Mouse (Mus musculus): ENCODE measurements around the gene Gjb3. TPM values are rescaled to one million over a fixed set of nuclear protein-coding genes. Genes with fewer than 3 reads are reported as not detected.

Gene Gjb3
- polyA plus RNA-seq, 1 experiment: 4.3 TPM

- Histone ChIP-seq H3K4me1 (ENCODE audit: control insufficient read depth, insufficient read depth, low read length) (no peaks in the 10 kb centered on the region), H3K27ac (ENCODE audit: control insufficient read depth, insufficient read depth, low read depth, low read length, poor library complexity) (no peak overlapping the region), H3K4me3 (replicated peaks; ENCODE audit: control insufficient read depth, low read depth, low read length) (no peak overlapping the region)
- 65% methylated on average over 4 of the region's 4 CpGs for WGBS
- TF ChIP-seq CTCF (IDR thresholded peaks at IDR 0.05; ENCODE audit: control insufficient read depth, insufficient read depth, low read length): no peak
- no peak for TF ChIP-seq POLR2A (IDR thresholded peaks at IDR 0.05; ENCODE audit: borderline replicate concordance, control insufficient read depth, low read depth, low read length)
Observed at GRCm38 (mm10) chr4:127365834-127366233, 35.2 kb upstream of the Gjb3 start.

DNA sequence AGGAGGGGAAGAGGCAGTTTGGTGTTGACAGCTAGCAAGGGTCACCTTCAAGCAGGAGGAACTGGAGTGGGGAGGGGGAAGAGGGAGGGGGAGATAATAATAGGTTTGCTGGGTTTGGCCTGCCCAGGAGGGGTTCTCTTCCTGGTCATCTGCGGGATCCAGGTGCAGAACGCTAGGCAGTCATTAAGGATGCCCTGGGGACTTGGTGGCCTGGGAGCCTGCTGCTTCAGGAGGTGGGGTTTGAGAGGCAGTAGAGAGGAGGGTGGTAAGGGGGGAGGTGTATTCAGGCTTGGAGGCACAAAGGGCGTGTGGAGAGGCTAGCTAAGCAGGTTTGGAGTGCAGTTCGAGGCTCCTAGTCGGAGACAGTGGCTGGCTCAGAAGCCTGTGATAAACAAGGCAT, 34.8 kb upstream of the Gjb3 start:
- Histone ChIP-seq H3K4me1 (ENCODE audit: control insufficient read depth, insufficient read depth, low read length) (no peaks in the 10 kb centered on the region), H3K27ac (ENCODE audit: control insufficient read depth, insufficient read depth, low read depth, low read length, poor library complexity) (no peak overlapping the region), H3K4me3 (replicated peaks; ENCODE audit: control insufficient read depth, low read depth, low read length) (no peak overlapping the region)
- TF ChIP-seq POLR2A (IDR thresholded peaks at IDR 0.05; ENCODE audit: borderline replicate concordance, control insufficient read depth, low read depth, low read length): no peak
- no peak for TF ChIP-seq CTCF (IDR thresholded peaks at IDR 0.05; ENCODE audit: control insufficient read depth, insufficient read depth, low read length)
- 58% methylated on average over 5 of the region's 5 CpGs for WGBS

DNA sequence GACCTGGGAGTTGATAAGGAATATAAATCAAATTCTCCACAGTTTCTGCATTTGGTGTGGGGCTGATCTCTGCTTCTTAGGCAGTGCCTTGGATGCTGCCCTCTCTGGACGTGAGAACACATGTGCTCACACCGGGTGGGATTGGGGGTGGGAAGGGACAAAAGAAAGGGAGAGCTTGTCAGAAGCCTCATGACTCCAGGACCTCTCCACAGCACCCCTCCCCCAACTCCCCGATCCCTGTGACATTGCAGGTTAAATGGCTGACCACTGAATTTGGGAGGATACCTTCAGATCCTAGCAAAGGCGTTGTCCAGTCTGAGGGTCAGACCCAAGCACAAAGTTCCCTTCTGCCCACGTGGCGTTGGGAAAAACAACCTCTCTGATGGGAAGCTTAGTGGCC, 33.8 kb upstream of the Gjb3 start:
- TF ChIP-seq POLR2A (IDR thresholded peaks at IDR 0.05; ENCODE audit: borderline replicate concordance, control insufficient read depth, low read depth, low read length) (no peak), CTCF (IDR thresholded peaks at IDR 0.05; ENCODE audit: control insufficient read depth, insufficient read depth, low read length) (no peak)
- 80% methylated on average over 6 of the region's 6 CpGs for WGBS
- no peaks in the 10 kb centered on the region for H3K4me1 ChIP-seq (ENCODE audit: control insufficient read depth, insufficient read depth, low read length)
- H3K4me3 ChIP-seq (replicated peaks; ENCODE audit: control insufficient read depth, low read depth, low read length): no peak overlapping the region
- no peak overlapping the region for H3K27ac ChIP-seq (ENCODE audit: control insufficient read depth, insufficient read depth, low read depth, low read length, poor library complexity)

- H3K4me1 ChIP-seq (ENCODE audit: control insufficient read depth, insufficient read depth, low read length): no peaks in the 10 kb centered on the region
- WGBS: 50% methylated on average over 4 of the region's 4 CpGs
- H3K27ac ChIP-seq (ENCODE audit: control insufficient read depth, insufficient read depth, low read depth, low read length, poor library complexity): no peak overlapping the region
- TF ChIP-seq POLR2A (IDR thresholded peaks at IDR 0.05; ENCODE audit: borderline replicate concordance, control insufficient read depth, low read depth, low read length) (no peak), CTCF (IDR thresholded peaks at IDR 0.05; ENCODE audit: control insufficient read depth, insufficient read depth, low read length) (peak; percentile 49)
- H3K4me3 ChIP-seq (replicated peaks; ENCODE audit: control insufficient read depth, low read depth, low read length): no peak overlapping the region
Observed at GRCm38 (mm10) chr4:127363331-127363730, 32.7 kb upstream of the Gjb3 start.

- Histone ChIP-seq H3K4me1 (ENCODE audit: control insufficient read depth, insufficient read depth, low read length) (no peaks in the 10 kb centered on the region), H3K27ac (ENCODE audit: control insufficient read depth, insufficient read depth, low read depth, low read length, poor library complexity) (no peak overlapping the region), H3K4me3 (replicated peaks; ENCODE audit: control insufficient read depth, low read depth, low read length) (no peak overlapping the region)
- no peak for TF ChIP-seq POLR2A (IDR thresholded peaks at IDR 0.05; ENCODE audit: borderline replicate concordance, control insufficient read depth, low read depth, low read length)
- no peak for TF ChIP-seq CTCF (IDR thresholded peaks at IDR 0.05; ENCODE audit: control insufficient read depth, insufficient read depth, low read length)
- 7% methylated on average over 3 of the region's 3 CpGs for WGBS
Observed at GRCm38 (mm10) chr4:127362520-127362919, 31.9 kb upstream of the Gjb3 start.

DNA sequence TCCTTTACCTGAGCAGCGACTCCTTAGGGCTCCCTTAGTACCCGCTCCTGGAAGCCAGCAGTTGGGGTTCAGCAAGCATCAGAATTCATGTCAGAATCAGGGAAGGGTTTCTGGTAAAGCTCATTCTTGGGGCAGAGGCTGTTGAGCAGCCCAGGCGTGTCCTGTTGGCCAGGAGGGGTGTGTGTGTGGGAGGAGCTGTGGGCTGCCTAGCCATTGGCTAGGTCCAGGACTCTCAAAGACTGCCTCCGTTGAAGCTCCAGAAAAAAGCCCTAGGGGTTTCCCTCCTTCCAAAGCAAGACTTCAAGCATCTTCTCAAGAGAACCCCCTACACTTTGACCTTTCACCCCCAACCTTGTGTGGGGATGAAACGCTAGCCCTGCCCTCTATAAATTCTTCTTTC, 27.4 kb upstream of the Gjb3 start, which contains the start of gene Gjb5:
Gene Gjb5, minus strand, starts transcription at position 164 of the 400 bp plus-strand sequence.
- Histone ChIP-seq H3K27ac (ENCODE audit: control insufficient read depth, insufficient read depth, low read depth, low read length, poor library complexity) (no peak within 1 kb of the TSS), H3K4me1 (ENCODE audit: control insufficient read depth, insufficient read depth, low read length) (no peaks in the 10 kb centered on the region), H3K4me3 (replicated peaks; ENCODE audit: control insufficient read depth, low read depth, low read length) (no peak within 1 kb of the TSS)
- WGBS: 61% methylated on average over 5 of the region's 5 CpGs
- TF ChIP-seq CTCF (IDR thresholded peaks at IDR 0.05; ENCODE audit: control insufficient read depth, insufficient read depth, low read length) (no peak), POLR2A (IDR thresholded peaks at IDR 0.05; ENCODE audit: borderline replicate concordance, control insufficient read depth, low read depth, low read length) (no peak)

DNA sequence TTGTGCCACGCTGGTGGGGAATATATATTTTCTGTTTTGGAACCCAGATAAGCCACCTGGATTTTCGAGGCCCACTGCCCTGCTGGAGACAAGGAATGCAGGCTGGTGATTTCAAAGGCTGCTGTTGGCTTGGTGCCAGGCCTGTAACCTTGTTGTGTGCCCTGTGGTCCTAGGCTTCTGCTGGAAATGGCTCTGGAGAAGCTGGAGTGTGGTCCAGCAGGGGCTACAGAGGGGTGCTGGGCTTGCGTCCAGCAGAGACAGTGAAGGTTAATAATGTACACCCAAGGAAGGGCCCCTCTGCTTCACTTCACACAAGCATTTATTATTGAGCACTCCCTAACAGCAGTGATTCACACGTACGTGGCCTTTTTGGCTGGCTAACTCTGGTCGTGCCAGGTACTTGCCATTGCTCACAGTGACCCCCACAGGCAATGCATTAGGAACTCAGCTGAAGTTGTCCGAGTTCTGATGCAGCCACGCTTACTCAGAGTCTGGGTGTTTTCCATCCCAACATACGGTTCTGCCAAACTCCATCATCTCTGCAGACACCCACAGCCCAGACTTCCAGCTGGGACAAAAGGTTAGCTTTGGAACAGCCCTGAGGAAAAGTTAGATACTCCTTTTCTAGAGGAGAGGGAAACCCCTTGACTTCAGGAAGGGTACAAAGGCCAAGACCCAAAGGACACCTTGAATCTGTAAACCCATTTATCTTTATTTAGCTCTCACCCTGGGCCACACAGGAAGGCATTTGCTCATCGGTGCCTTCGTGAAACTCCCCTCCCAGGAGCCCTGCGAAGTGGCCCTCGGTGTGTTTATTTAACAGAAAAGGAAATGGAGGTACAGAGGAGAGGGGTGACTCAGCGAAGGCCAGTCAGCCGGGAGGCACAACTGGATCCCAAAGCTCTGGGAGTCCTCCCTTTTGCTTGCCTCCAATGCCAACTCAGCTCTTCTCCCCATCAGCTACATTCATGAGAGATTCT, 24.2 kb upstream of the Gjb3 start:
- Histone ChIP-seq H3K4me3 (replicated peaks; ENCODE audit: control insufficient read depth, low read depth, low read length) (no peak overlapping the region), H3K27ac (ENCODE audit: control insufficient read depth, insufficient read depth, low read depth, low read length, poor library complexity) (no peak overlapping the region), H3K4me1 (ENCODE audit: control insufficient read depth, insufficient read depth, low read length) (no peaks in the 10 kb centered on the region)
- WGBS: 52% methylated on average over 15 of the region's 15 CpGs
- TF ChIP-seq POLR2A (IDR thresholded peaks at IDR 0.05; ENCODE audit: borderline replicate concordance, control insufficient read depth, low read depth, low read length) (no peak), CTCF (IDR thresholded peaks at IDR 0.05; ENCODE audit: control insufficient read depth, insufficient read depth, low read length) (no peak)

DNA sequence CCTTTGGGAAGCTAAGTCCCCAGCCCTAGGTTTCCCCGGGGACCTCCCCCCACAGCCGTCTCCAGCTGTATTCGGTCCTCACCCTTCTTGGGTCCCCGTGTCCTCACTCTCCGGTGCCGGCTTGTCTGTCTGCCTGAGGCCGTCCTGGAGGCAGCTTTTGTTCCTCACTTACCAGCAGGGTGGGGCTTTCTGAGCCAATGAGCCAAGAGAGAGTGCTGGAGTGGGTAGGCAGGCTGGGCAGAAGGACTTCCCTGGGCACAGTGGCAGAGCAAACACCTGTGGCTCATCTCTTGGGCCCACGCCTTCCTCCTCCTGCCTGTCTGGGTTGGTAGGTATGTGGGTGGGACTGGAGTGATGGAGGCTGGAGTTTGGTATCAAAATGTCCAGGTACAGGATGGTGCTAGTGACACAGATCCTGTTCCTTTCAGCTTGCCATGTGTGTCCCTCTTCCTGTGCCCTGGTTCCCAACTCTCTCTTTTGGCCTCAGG, 23.4 kb upstream of the Gjb3 start, which contains the start of gene Gjb4:
Gene Gjb4, minus strand, starts transcription at position 131 of the 488 bp plus-strand sequence.
- WGBS: 85% methylated on average over 8 of the region's 8 CpGs
- Histone ChIP-seq H3K4me1 (ENCODE audit: control insufficient read depth, insufficient read depth, low read length) (no peaks in the 10 kb centered on the region), H3K27ac (ENCODE audit: control insufficient read depth, insufficient read depth, low read depth, low read length, poor library complexity) (no peak within 1 kb of the TSS), H3K4me3 (replicated peaks; ENCODE audit: control insufficient read depth, low read depth, low read length) (no peak within 1 kb of the TSS)
- no peak for TF ChIP-seq CTCF (IDR thresholded peaks at IDR 0.05; ENCODE audit: control insufficient read depth, insufficient read depth, low read length)
